Mouse (Mus musculus) adrenal gland, adult 18-20 months (tissue): ENCODE measurements around the gene Gm11238. TPM values are rescaled to one million over a fixed set of nuclear protein-coding genes. Genes with fewer than 3 reads are reported as not detected.
"Not testable (repeated sequence)": the region's sequence is repeated elsewhere in the genome, so short reads cannot be mapped to it uniquely, and the experiment has no call there.

Experiments
- DNase-seq, 2 experiments: peaks; one replicate each; pipeline ENCODE4 v3.0.0; 2021 to 2022; ENCODE audit warnings: low spot score in 2 of 2
- long read RNA-seq, 2 experiments: library from polyadenylated mRNA; stranded (forward); transcript quantifications; one replicate each; pipeline ENCODE4 v2.0.0; 2021
- total RNA-seq, 2 experiments: library from RNA; stranded (reverse); gene quantifications; 1 replicate in 1 of 2; 2 replicates in 1 of 2; pipeline ENCODE4 v1.2.3; 2021

Gm11238 gene
- total RNA-seq, result not detected
- long read RNA-seq, experiment 1, result 0 reads
- long read RNA-seq, experiment 2, result 0 reads

DNA sequence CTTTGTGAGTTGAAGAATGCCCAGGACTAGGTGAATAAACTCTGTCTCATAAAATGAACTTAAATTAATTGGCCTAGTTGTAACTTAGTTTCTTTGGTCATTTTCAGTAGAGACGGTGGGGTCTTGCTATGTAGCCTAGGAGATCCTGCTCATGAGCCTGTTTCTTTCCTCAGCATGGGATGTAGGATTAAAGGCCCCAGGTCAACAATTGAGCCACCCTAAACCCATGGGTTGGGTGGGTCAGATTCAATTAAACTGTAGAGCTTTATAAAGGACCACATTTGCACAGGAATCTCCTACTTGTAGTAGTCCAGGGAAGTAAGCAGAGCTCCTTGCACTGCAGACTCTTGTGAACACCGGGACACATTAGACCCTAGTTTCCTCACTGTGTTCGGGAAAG, at the start of gene Gm11238:
TSS of gene Gm11238 (plus strand) at position 301 of the 400 bp plus-strand sequence.
- DNase-seq, result not testable (repeated sequence)

GRCm38 (mm10) chr4:73599248-73599647, 8.4 kb upstream of the Gm11238 start:
- DNase-seq, result no peak

DNA sequence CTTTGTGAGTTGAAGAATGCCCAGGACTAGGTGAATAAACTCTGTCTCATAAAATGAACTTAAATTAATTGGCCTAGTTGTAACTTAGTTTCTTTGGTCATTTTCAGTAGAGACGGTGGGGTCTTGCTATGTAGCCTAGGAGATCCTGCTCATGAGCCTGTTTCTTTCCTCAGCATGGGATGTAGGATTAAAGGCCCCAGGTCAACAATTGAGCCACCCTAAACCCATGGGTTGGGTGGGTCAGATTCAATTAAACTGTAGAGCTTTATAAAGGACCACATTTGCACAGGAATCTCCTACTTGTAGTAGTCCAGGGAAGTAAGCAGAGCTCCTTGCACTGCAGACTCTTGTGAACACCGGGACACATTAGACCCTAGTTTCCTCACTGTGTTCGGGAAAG, 15.0 kb downstream of the Gm11238 start, which contains the start of gene Gm11237:
TSS of gene Gm11237 (plus strand) at position 301 of the 400 bp plus-strand sequence.
- DNase-seq, result not testable (repeated sequence)

DNA sequence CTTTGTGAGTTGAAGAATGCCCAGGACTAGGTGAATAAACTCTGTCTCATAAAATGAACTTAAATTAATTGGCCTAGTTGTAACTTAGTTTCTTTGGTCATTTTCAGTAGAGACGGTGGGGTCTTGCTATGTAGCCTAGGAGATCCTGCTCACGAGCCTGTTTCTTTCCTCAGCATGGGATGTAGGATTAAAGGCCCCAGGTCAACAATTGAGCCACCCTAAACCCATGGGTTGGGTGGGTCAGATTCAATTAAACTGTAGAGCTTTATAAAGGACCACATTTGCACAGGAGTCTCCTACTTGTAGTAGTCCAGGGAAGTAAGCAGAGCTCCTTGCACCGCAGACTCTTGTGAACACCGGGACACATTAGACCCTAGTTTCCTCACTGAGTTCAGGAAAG, 30.1 kb downstream of the Gm11238 start, which contains the start of gene Gm11236:
TSS of gene Gm11236 (plus strand) at position 301 of the 400 bp plus-strand sequence.
- not testable (repeated sequence) for DNase-seq

GRCm38 (mm10) chr4:73661864-73662263, 54.2 kb downstream of the Gm11238 start:
- not testable (repeated sequence) for DNase-seq

- DNase-seq, result not testable (repeated sequence)
These were observed 60.4 kb downstream of the Gm11238 start, which contains the start of gene Gm11239 for GRCm38 (mm10) chr4:73668054-73668453. TSS of gene Gm11239 (plus strand) at chr4:73668354.

GRCm38 (mm10) chr4:73683216-73683615, 75.5 kb downstream of the Gm11238 start, which contains the start of gene Gm428:
TSS of gene Gm428 (plus strand) at chr4:73683516.
- DNase-seq, result not testable (repeated sequence)

Other genes with a start within 250 kb of the Gm11238 start
- not detected for gene Gm11487, start 202.8 kb upstream of the Gm11238 start, total RNA-seq
- not detected for gene Gm11237, start 15.1 kb downstream of the Gm11238 start, total RNA-seq
- not detected for gene Gm11236, start 30.2 kb downstream of the Gm11238 start, total RNA-seq
- not detected for gene Gm11239, start 60.5 kb downstream of the Gm11238 start, total RNA-seq
- gene Gm428, start 75.6 kb downstream of the Gm11238 start, total RNA-seq, result not detected
- gene Rasef, start 183.1 kb downstream of the Gm11238 start, total RNA-seq, result under 1 TPM; 0.10 to 0.20 TPM